Mouse (Mus musculus) left cerebral cortex, postnatal 14 days (tissue): Measurements from ENCODE around the gene Zbtb16. TPM values are rescaled to one million over a fixed set of nuclear protein-coding genes. Genes with fewer than 3 reads are reported as not detected.

ENCODE experiments used
- DNase-seq, 2 experiments: peaks; one replicate each; pipeline ENCODE4 v3.0.0; 2021 to 2022; ENCODE audit warnings: low spot score in 2 of 2, mixed read lengths in 1 of 2
- intact Hi-C: fragments of 180-260 bp; cut with DNase I; formaldehyde crosslinking; loops from one replicate; pipeline ENCODE4 v1.15.1; 2025
- total RNA-seq, 2 experiments: library from RNA; stranded (reverse); gene quantifications; 2 replicates each; pipeline ENCODE4 v1.2.3; 2021

The Zbtb16 gene
- total RNA-seq, 2 experiments from 2014 or later, result 56.2 to 65.7 TPM

DNA sequence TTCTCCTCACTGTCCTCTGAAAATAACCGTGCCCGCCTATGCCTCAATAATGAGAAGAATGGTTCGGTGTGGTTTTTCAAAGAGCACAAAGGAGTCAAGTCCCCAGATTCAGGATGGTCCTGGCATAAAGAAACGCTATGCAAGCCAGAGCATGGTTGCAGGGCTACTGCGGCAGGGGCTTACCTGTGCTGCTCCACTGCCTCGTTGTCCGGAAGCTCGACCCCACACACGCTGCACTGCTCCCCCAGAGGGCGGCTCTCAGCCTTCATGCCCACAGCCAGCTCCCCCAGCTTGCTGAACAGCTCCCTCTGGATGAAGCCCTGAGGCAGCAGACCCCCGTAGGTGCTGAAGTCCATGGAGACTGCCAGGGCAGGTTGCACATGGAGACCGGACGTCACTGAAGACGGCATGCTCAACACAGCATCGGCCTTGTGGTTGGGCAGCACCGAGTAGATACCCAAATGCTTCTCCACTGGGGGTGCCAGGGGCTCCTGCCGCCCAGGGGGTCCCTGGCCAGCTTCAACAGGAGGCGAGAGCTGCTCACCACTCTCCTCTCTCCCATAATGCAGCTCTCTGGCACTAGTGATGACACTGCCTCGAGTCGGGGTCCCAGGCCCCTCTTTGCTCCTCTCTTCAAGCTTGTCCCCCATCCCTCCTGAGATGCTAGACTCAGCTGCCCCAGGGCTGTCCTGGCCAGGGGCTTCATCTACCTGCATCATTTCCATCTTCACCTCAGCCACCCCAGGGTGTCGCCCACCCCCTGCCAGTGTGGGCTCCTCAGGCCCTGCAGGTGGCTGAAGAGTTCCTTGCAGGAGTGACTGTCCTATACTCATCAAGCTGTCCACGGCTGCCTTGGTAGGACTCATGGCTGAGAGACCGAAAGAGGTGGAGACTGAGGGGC, 4.2 kb downstream of the Zbtb16 start:
- no peak for DNase-seq
- intact Hi-C loops, result no loop called here

DNA sequence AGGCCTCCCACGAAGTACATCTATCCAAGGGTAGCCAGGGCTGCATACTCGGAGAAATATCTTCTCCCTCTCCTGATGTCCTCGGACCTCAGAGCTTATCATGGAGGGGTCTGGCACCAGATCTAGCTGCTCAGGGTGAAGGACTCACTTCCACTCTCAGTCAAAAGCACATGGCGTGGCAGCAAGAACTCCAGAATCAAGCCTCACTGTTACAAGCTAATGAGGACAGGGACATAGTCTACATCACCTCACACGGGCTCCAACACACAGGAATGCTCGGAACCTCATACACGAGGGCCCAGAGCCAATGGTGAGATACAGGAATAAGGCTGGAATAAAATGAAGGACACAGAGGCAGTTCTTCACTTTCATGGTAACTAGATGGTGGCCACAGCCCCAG, 7.2 kb downstream of the Zbtb16 start:
- intact Hi-C loops, result no loop called here
- no peak for DNase-seq

DNA sequence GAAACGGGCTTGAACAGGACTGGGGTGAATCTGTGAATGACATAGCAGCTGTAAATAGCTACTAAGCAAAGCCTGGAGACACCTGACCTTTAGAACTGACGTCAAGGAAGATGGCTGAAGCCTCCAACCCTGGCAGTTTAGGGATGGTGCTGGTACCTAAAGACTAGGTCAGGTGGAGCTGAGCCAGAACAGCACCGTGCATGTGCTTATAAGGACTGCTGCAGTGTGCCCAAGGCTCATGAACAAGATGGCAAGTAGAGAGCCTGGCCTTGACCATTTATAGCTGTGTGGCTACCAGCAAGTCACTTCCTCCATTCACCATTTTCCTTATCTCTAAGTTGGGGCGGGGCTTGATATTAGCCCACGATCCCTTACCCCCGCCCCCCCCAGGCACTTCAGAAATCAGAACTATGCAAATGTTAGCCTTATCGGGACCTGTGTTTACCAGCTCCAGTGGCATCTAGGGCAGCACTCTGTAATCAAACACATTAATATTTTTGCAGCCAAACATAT, 9.6 kb downstream of the Zbtb16 start:
- intact Hi-C loops, result no loop called here
- DNase-seq, result no peak

DNA sequence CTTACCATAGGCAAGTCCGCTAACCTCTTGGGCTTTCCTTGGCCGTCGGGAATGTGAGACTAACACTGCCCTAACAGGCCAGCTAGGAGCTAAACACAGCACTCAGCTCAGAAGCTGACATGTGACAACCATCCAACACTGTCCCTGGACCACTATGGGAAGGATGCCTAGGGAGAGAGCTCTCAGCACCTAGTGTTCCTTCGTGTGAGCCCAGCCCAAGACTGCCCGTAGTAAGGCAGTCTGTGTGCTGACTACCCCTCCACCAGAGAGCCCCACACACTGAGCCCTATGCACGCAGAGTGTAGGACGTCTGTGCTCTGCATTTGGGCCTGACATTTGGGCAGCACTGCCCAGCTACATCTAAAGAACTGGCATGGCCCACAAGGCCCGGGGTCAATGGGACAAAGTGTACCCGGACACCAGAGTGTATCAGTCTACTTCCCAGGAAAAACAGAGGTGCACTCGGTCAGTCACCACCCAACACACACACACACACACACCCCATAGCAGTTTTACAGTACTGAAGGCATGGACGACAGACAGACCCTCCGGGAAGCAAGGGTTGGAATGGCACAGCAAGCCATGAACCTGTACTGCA, 11.4 kb downstream of the Zbtb16 start:
- intact Hi-C loops, result no loop called here
- no peak for DNase-seq

DNA sequence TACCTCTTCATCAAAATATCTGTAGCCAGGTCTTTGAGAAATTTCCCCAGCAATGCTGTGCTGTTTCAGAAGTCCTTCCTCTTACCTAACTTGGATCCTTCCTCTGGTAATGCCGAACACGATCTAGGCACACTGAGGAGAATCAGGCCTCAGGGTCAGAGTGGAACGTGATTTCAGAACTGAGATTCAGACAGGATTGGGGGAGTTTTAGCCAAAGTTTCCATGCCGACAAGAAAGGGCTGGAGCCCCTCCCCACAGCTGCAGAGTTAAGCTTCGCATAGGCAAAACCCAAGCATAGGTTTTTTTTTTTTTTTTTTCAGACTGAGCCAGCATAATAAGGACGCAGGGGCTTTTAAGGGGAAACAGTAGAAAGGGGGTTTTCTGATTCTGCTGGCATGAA, 12.2 kb downstream of the Zbtb16 start:
- intact Hi-C loops, result no loop called here
- no peak for DNase-seq

DNA sequence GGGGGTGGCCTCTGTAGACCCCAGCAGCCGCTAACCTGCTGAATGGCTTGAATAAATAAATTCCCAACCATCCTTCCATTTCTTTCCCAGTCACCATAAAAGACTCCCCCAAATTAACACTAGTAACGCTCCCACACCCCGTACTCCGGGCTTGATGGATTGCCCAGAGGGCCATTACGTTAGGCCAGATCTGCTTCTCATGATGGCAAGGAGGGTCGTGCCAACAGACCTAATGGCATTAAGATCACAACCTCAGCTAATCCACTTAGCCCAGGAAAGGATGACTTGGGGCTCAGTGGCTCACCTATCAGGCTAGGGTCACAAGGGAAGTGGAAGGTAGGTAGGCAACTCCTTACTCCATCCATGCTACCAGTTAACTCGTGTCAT, 12.7 kb downstream of the Zbtb16 start:
- intact Hi-C loops, result no loop called here
- DNase-seq, result no peak

- intact Hi-C loops, result no loop called here
- no peak for DNase-seq
Observed at GRCm38 (mm10) chr9:48822586-48823318, 13.3 kb downstream of the Zbtb16 start.

DNA sequence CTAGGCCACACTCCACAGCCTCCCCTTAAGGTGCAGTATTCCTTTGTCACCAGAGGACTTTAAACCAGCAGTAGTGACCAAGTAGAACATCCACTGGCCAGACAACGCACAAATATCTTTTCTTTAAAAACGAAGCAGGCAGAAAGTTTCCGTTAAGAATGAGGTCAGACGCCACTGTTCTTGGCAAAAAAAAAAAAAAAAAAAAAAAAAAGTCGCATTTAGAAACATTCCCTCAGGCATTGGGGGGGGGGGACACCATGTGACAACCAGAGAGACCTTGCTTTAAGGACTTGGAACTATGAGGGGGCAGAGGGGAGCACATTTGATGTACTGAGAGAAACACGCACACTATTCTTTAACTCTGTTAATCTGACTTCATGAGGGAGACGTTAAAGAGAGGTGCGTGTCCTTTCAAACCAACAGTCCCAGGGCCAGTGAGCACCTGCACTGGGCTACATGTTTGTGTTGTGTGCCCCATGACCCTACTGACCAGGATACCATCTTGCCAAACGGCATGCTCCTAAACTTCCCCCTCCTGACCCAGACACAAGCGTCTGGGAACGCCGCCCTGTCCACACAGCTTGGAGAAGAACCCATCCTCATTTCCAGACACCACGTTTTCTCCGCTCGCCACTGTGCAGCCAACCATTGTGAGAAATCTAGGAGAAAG, 14.0 kb downstream of the Zbtb16 start:
- DNase-seq, result no peak
- intact Hi-C loops, result no loop called here

GRCm38 (mm10) chr9:48821431-48821830, 14.6 kb downstream of the Zbtb16 start:
- no peak for DNase-seq
- intact Hi-C loops, result no loop called here

DNA sequence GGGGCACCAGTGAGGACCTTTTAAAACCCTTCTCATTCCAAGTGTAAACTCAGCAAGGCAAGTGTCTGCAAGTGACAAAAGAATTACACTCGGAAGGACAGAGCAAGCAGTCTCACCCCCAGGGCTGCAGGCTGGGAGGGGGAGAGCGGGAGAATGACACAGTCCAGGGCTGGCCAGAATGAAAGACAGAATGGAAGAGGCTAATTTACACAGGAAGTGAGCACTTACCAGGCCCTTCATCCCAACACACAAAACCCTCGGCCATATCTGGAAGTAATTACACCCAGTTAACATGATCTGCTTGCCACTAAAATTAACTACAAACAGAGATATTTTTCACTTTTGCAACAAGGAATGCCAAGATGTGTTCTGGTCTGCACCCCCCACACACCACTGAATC, 15.2 kb downstream of the Zbtb16 start:
- no peak for DNase-seq
- intact Hi-C loops, result no loop called here

GRCm38 (mm10) chr9:48819695-48820094, 16.3 kb downstream of the Zbtb16 start:
- no peak for DNase-seq
- intact Hi-C loops, result no loop called here

DNA sequence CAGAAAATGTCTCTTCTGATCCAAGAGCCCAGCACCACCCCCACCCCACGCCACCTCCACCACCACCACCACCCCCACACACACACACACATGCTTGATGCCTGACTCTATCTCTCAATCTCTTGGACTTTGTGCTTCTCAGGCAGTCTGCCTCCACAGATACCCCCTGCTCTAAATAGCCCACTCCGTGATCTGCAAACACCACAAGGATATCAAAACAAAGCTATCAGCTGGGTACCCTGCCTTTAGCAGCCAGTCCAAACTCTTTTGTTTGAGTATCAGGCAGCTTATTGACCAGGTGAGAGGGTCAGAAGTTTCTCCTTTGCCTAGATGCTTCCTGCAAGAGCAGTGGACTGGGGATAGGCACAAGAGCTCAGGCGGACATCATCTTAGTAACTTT, 16.9 kb downstream of the Zbtb16 start:
- intact Hi-C loops, result no loop called here

GRCm38 (mm10) chr9:48817907-48818306, 18.1 kb downstream of the Zbtb16 start:
- intact Hi-C loops, result no loop called here
- DNase-seq, result no peak

More for the DNA sequence above, 16.9 kb downstream of the Zbtb16 start:
- DNase-seq, result no peak

DNA sequence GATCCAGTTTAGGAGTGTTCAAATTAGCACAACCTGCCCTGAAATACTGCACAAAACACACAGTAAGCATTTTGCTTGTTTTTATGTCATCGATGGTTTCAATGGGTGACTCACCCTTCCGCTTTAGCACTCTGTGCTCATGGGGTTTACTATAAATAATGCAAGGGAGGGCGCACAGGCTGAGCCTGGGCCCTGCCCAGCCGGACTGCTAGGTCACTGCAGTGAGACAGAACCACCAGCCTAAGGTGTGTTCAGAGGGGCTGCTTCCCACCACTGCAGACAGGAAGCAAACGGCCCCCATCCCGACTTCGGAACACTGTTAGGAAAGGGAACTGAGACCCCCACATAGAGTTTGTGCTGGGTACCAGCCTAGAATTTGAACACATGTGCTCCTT, 18.6 kb downstream of the Zbtb16 start:
- intact Hi-C loops, result no loop called here
- no peak for DNase-seq

DNA sequence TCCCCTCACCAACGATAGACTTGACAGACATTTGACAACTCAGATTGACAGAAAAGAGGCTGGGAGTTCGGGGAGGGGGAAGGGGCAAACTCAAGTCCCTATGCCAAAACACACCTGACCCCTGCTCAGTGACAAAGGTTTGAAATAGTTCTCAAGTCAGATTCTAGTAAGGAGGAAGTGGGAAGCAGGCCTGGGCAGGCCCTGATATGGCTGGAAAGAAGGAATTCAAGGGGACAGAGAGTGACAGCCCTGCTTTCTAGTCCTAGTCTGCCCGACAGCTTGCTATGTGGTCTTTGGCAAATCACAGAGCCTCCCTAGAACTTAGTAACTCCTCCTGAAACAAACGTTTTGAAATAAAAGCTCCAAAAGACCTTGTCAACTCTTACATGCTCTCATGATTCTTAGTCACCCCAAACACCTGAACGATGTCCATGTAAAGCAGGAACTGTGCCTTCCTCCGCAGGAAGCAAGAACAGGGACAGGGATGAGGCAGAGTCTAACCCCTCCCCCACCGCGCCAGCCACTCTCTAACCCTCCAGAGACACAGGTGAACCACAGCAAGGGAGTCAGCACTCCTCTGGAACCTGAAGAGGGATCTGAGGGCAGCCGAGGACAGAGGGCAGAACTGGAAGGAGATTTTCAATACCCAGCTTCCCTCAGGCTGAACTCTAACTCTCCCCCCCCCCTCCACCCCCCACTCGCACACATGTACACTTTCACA, 19.2 kb downstream of the Zbtb16 start:
- no peak for DNase-seq
- intact Hi-C loops, result no loop called here

DNA sequence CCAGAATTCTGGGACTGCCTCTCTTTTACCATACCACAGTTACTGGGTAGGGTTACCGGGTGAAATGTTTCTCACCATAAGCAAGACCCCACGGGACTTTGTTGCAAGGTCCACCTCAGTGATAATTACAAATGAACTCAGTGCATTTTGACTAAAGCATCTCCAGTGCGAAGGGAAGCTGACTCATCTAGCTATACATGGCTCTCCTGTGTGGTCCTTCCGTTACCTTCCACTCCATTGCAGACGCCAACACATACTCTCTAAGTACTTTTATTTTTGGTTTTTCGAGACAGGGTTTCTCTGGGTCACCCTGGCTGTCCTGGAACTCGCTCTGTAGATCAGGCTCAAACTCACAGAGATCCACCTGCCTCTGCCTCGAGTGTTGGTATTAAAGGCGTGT, 19.9 kb downstream of the Zbtb16 start:
- intact Hi-C loops, result no loop called here
- no peak for DNase-seq

DNA sequence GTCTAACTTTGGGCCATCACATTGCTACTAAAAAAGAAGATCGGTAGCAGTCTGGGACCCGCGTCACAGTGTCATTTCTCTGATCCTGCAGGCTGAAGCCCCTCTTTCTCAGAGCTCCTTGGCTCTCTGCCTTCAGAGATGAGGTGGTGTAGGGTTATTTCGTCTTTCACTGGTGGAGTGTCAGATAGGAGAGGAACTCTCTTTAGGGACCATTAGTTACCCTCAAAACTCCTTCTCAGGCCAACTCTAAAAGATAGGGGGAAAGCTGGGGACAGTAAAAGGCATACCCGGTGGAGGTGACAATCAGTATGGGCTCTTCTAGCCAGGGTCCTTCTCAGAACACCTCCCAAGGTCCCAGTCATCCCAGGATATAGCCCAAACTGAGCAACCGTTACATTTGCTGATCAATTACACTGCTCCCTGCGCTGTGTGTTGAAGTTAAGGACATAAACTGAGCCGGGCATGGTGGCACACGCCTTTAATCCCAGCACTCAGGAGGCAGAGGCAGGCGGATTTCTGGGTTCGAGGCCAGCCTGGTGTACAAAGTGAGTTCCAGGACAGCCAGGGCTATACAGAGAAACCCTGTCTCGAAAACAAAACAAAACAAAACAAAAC, 21.0 kb downstream of the Zbtb16 start:
- no peak for DNase-seq
- intact Hi-C loops, result no loop called here

- DNase-seq, result no peak
Observed at GRCm38 (mm10) chr9:48813960-48814880, 21.8 kb downstream of the Zbtb16 start.

More at GRCm38 (mm10) chr9:48813960-48814880, 21.8 kb downstream of the Zbtb16 start:
- intact Hi-C loops, result no loop called here
